Mouse (Mus musculus): ENCODE measurements around the gene Abhd14b.

GRCm38 (mm10) chr9:106481676-106482075, 34.4 kb downstream of the Abhd14b start:
- TF ChIP-seq CTCF (IDR thresholded peaks at IDR 0.05; ENCODE audit: borderline replicate concordance, extremely low read depth, insufficient read depth, insufficient read length) (no peak), POLR2A (IDR thresholded peaks at IDR 0.05; ENCODE audit: borderline replicate concordance, extremely low read depth, insufficient read depth, insufficient read length, poor library complexity, severe bottlenecking) (no peak)

All from brain, embryonic 14.5 days (tissue).